Mouse (Mus musculus) lung, postnatal 0 days (tissue): Measurements from ENCODE around the gene Gm3500.
"Not testable (repeated sequence)": the region's sequence is repeated elsewhere in the genome, so short reads cannot be mapped to it uniquely, and the experiment has no call there.

Source experiments
- CTCF ChIP-seq: IDR thresholded peaks from 2 replicates; pipeline ENCODE4 v1.5.1; 2016; ENCODE audit warnings: antibody characterized with exemption, mild to moderate bottlenecking
- EP300 ChIP-seq: IDR thresholded peaks from 2 replicates; pipeline ENCODE4 v1.6.1; 2016; ENCODE audit warnings: antibody characterized with exemption, mild to moderate bottlenecking, control low read depth

DNA sequence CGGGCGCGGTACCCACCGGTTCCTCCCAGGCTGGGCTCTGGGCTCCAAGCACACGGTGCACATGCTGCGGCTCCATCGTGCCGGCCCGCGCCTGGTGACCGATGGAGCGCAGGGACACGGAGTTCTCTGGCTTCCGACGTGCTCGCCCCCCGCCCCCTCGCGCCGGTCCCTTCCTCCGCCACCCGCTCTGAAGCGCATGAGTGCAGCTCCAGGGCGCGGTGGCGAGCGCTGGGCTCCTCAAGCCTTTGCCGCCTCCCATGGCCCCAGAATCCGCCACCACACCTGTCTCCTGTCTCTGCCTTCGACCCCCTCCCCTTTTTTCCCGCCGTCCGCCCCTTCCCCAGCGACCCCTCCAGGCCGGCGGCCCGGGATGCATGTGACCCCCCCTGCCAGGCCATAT is at the start of gene Gm3500:
- not testable (repeated sequence) for TF ChIP-seq CTCF, EP300
